Mouse (Mus musculus) MEL (cell line): Measurements from ENCODE around the gene Smarcad1.

Experiments used
- CTCF ChIP-seq, 3 experiments: IDR thresholded peaks in 2 of 3; conservative IDR thresholded peaks in 1 of 3; 2 replicates each; pipeline ENCODE4 v1.5.1; 2011 to 2012; ENCODE audit warnings: low read length in 3 of 3, low read depth in 2 of 3, mild to moderate bottlenecking in 2 of 3, improper control_type of control experiment in 1 of 3, inconsistent platforms in 1 of 3, mixed read lengths in 1 of 3, moderate library complexity in 1 of 3; ENCODE audit not compliant: control insufficient read depth in 1 of 3, insufficient read depth in 1 of 3, poor library complexity in 1 of 3, severe bottlenecking in 1 of 3
- EP300 ChIP-seq, 2 experiments: IDR thresholded peaks; 2 replicates each; pipeline ENCODE4 v1.6.1; 2011; ENCODE audit warnings: improper control_type of control experiment in 2 of 2, low read length in 2 of 2, low read depth in 1 of 2, mild to moderate bottlenecking in 1 of 2
- GABPA ChIP-seq: IDR thresholded peaks from 2 replicates; pipeline ENCODE4 v1.6.1; 2012; ENCODE audit warnings: low read depth, mild to moderate bottlenecking, inconsistent platforms, low read length, improper control_type of control experiment, moderate library complexity
- MAFK ChIP-seq: IDR thresholded peaks from 2 replicates; pipeline ENCODE4 v1.6.1; 2011; ENCODE audit warnings: low read depth, mild to moderate bottlenecking, low read length, improper control_type of control experiment, borderline replicate concordance
- MEF2A ChIP-seq: IDR thresholded peaks from 2 replicates; pipeline ENCODE4 v1.6.1; 2014; ENCODE audit warnings: low read depth, mild to moderate bottlenecking, inconsistent platforms, low read length, improper control_type of control experiment; ENCODE audit not compliant: poor library complexity, insufficient replicate concordance, severe bottlenecking; ENCODE audit errors: extremely low read depth
- MYC ChIP-seq: IDR thresholded peaks from 2 replicates; pipeline ENCODE4 v1.6.1; 2011; ENCODE audit warnings: low read depth, mild to moderate bottlenecking, low read length, improper control_type of control experiment, moderate library complexity
- NELFE ChIP-seq: IDR thresholded peaks from 2 replicates; pipeline ENCODE4 v1.6.1; 2011; ENCODE audit warnings: low read depth, low read length, improper control_type of control experiment
- POLR2A ChIP-seq, 2 experiments: IDR thresholded peaks; 2 replicates each; pipeline ENCODE4 v1.6.1; 2011 to 2012; ENCODE audit warnings: low read length in 2 of 2, mild to moderate bottlenecking in 2 of 2, control low read depth in 1 of 2, improper control_type of control experiment in 1 of 2, low read depth in 1 of 2, moderate library complexity in 1 of 2; ENCODE audit not compliant: control insufficient read depth in 1 of 2, insufficient read depth in 1 of 2, poor library complexity in 1 of 2
- SMC3 ChIP-seq: IDR thresholded peaks from 2 replicates; pipeline ENCODE4 v1.6.1; 2011; ENCODE audit warnings: low read depth, low read length, improper control_type of control experiment
- USF1 ChIP-seq: IDR thresholded peaks from 2 replicates; pipeline ENCODE4 v1.6.1; 2014; ENCODE audit warnings: low read depth, mild to moderate bottlenecking, inconsistent platforms, low read length, improper control_type of control experiment, moderate library complexity
- ZC3H11A ChIP-seq: IDR thresholded peaks from 2 replicates; pipeline ENCODE4 v1.6.1; 2012; ENCODE audit warnings: low read depth, mild to moderate bottlenecking, inconsistent platforms, low read length, improper control_type of control experiment
- ZNF384 ChIP-seq: IDR thresholded peaks from 2 replicates; pipeline ENCODE4 v1.6.1; 2012; ENCODE audit warnings: low read depth, mild to moderate bottlenecking, inconsistent platforms, low read length, improper control_type of control experiment

DNA sequence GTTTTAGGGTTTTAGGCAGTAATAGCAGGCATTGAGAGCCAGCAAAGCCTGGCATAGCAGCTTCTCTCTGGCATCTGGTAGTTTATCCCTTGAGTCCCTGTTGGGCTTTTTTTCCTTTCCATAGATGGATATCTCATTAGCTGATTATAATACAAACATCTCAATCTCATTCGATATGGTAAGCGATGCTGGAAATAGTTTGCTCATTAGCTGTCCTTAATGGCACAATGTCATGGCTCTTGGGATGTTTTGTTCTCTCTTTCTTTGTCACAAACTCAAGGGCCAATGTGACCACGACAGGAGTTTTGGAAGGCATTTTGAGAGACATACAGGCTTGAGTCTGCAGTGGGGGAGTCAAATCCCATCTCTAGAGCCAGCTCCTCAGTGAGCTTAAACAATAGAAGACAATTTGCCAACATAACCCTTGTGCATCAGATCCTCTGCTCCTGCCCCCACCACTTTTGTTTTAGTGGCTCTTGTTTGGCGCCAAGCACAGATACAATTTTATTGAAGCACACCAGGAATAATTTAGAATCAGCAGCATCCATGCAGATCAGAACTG is 117.1 kb downstream of the Smarcad1 start:
- TF ChIP-seq ZC3H11A (no peak), MAFK (no peak), MYC (no peak), POLR2A (IDR thresholded peaks at IDR 0.05; ENCODE audit: control insufficient read depth in 1 of 2, insufficient read depth in 1 of 2, low read depth in 1 of 2, low read length in 2 of 2, poor library complexity in 1 of 2) (no peak), CTCF (IDR thresholded peaks at IDR 0.05 in 2 of 3, conservative IDR thresholded peaks at IDR 0.05 in 1 of 3; ENCODE audit: control insufficient read depth in 1 of 3, insufficient read depth in 1 of 3, low read depth in 2 of 3, low read length in 3 of 3, poor library complexity in 1 of 3, severe bottlenecking in 1 of 3) (no peak), USF1 (no peak), MEF2A (no peak), GABPA (no peak), SMC3 (no peak), ZNF384 (no peak), NELFE (no peak), EP300 (IDR thresholded peaks at IDR 0.05; ENCODE audit: low read depth in 1 of 2, low read length in 2 of 2) (no peak)
